8 mouse cellular contexts compared by ENCODE assay signal in the genomic region with DNA sequence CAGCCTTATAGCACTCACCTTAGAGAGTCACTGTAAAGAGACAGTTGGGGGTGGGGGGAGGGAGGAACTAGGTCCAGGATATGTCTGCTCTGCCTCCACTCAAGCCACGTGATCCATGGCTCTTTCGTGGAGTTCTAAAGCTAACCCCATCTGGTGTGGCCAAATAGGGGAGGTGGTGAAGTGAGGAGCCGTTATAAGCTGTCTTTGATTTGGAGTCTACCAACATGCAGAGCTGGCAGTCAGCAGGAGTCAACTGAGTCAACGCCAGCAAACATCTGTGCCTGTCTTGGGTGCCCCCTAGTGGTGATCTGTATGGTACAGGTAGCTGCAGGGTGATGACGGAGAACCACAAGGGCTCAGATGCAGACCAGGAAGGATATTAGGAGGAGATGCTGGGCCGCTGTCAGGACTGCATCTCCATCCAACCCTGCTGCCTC. TPM values are rescaled to one million over a fixed set of nuclear protein-coding genes. Genes with fewer than 3 reads are reported as not detected.
A peak's percentile ranks its signal among the peaks of the same experiment; 100 is the strongest.
DNase-seq lines count a peak whose midpoint lies in the region; ATAC-seq and TF ChIP-seq lines count a peak whose summit lies in the region.

No protein-coding gene starts in this region.

- H3K27me3 ChIP-seq in Patski = no peaks in the 10 kb centered on the region
- H3K27me3 ChIP-seq in forebrain, embryonic 15.5 days = no peaks in the 10 kb centered on the region
- no peaks in the 10 kb centered on the region for H3K27me3 ChIP-seq in hindbrain, embryonic 12.5 days

- DNase-seq in Patski (ENCODE audit: low read depth, low spot score) = no peak
- peak; percentile 11 for DNase-seq in cerebellum, adult 11-12 months
- DNase-seq in layer of hippocampus, postnatal 25 days (ENCODE audit: extremely low spot score in 1 of 2, low spot score in 1 of 2) = peak; percentile 24 to 72
- DNase-seq in lung, postnatal 25 days (ENCODE audit: low spot score) = peak; percentile 85
- DNase-seq in right cerebral cortex, postnatal 10 days (ENCODE audit: low spot score in 2 of 2) = peak; percentile 61 to 67
- peak; percentile 43 to 77 for DNase-seq in urinary bladder, postnatal 4 days (ENCODE audit: low spot score in 2 of 2)

- TF ChIP-seq CTCF in Patski (IDR thresholded peaks at IDR 0.05) = peak; percentile 91

- no peaks in the 10 kb centered on the region for H3K36me3 ChIP-seq in forebrain, embryonic 15.5 days
- no peaks in the 10 kb centered on the region for H3K36me3 ChIP-seq in hindbrain, embryonic 12.5 days

- ATAC-seq in Patski = no peak
- peak; percentile 50; the same call in 1 of the 2 replicates for ATAC-seq in forebrain, embryonic 15.5 days (replicated peaks)
- ATAC-seq in hindbrain, embryonic 12.5 days (ENCODE audit: low FRiP score) = peak; percentile 58; the same call in 1 of the 2 replicates

- no peak overlapping the region for H3K4me2 ChIP-seq in forebrain, embryonic 15.5 days (replicated peaks)
- no peak overlapping the region for H3K4me2 ChIP-seq in hindbrain, embryonic 12.5 days (replicated peaks)

- CTCF ChIA-PET in Patski (lab: Charles Lee) = interaction anchor here (0.9 to 4.8 kb wide), 15 partner anchors 9 to 298 kb away, joined by 3 to 33 read pairs (median 5); no protein-coding TSS in a partner anchor

- 19% methylated on average over 6 of the region's 6 CpGs for WGBS in forebrain, embryonic 15.5 days
- WGBS in hindbrain, embryonic 12.5 days = 18% methylated on average over 6 of the region's 6 CpGs

- no peaks in the 10 kb centered on the region for H3K9me3 ChIP-seq in forebrain, embryonic 15.5 days
- no peaks in the 10 kb centered on the region for H3K9me3 ChIP-seq in hindbrain, embryonic 12.5 days (replicated peaks)

- no peak overlapping the region for H3K27ac ChIP-seq in forebrain, embryonic 15.5 days (replicated peaks)
- no peak overlapping the region for H3K27ac ChIP-seq in hindbrain, embryonic 12.5 days

- H3K9ac ChIP-seq in forebrain, embryonic 15.5 days (replicated peaks) = no peak overlapping the region
- no peak overlapping the region for H3K9ac ChIP-seq in hindbrain, embryonic 12.5 days

- in situ Hi-C loops in Patski (cut with MboI; ENCODE audit: low pct_unique_long_range_greater_than_20kb) = no loop called here

- no peaks in the 10 kb centered on the region for H3K4me1 ChIP-seq in forebrain, embryonic 15.5 days
- 0 out of 2 replicates have a peak, but pooled peaks cover 10% of the 10 kb centered on the region for H3K4me1 ChIP-seq in hindbrain, embryonic 12.5 days

- POLR2A ChIA-PET in Patski (lab: Charles Lee) = no interaction called here

- H3K4me3 ChIP-seq in forebrain, embryonic 15.5 days = no peak overlapping the region
- H3K4me3 ChIP-seq in hindbrain, embryonic 12.5 days = no peak overlapping the region

RNA-seq across cellular contexts. Expression of a gene that starts 29.5 kb away (rescaled TPM):
- polyA plus RNA-seq in Patski (2021) = 29.6 TPM
- polyA plus RNA-seq in forebrain, embryonic 15.5 days (2015; fragmentation: Nextera tagmentation; extraction: Ambion mirVana) = 6.7 and 8.0 TPM in 2 replicates
- 15.8 and 16.5 TPM in 2 replicates for polyA plus RNA-seq in hindbrain, embryonic 12.5 days (2016; fragmentation: Nextera tagmentation; extraction: Ambion mirVana)
- 1 to 10 TPM; 1.4 to 2.3 TPM for total RNA-seq in layer of hippocampus, postnatal 25 days (2021)

RNA-seq across cellular contexts. Expression of a gene that starts 30.4 kb away (rescaled TPM):
- polyA plus RNA-seq in Patski (2021) = not detected
- polyA plus RNA-seq in forebrain, embryonic 15.5 days (2015; fragmentation: Nextera tagmentation; extraction: Ambion mirVana) = 0.05 and 0.10 TPM in 2 replicates
- polyA plus RNA-seq in hindbrain, embryonic 12.5 days (2016; fragmentation: Nextera tagmentation; extraction: Ambion mirVana) = not detected in 2 replicates
- total RNA-seq in layer of hippocampus, postnatal 25 days (2021) = under 1 TPM; 0.28 to 0.37 TPM
